Mouse (Mus musculus) ES-Bruce4 (cell line): ENCODE results near the gene Stk17b.

ENCODE experiments used
- CTCF ChIP-seq: IDR thresholded peaks from one replicate; pipeline ENCODE4 v1.8.1; 2011; ENCODE audit warnings: low read depth, low read length
- POLR2A ChIP-seq: IDR thresholded peaks from one replicate; pipeline ENCODE4 v1.8.1; 2011; ENCODE audit warnings: low read length; ENCODE audit not compliant: insufficient read depth

GRCm38 (mm10) chr1:53820041-53820632 is 35.1 kb upstream of the Stk17b start:
- TF ChIP-seq CTCF (no peak), POLR2A (no peak)
